Mouse (Mus musculus): ENCODE data around the gene Acmsd. TPM values are rescaled to one million over a fixed set of nuclear protein-coding genes. Genes with fewer than 3 reads are reported as not detected.
"Not testable (repeated sequence)": the region's sequence is repeated elsewhere in the genome, so short reads cannot be mapped to it uniquely, and the experiment has no call there.

Gene Acmsd
- polyA plus RNA-seq, 1 experiment from 2014 or later, result 0.13 TPM

GRCm38 (mm10) chr1:127750401-127751102 lies 21.3 kb downstream of the Acmsd start:
- 78% methylated on average over 11 of the region's 11 CpGs for WGBS
- Histone ChIP-seq H3K27ac (no peak overlapping the region), H3K4me2 (no peak overlapping the region), H3K4me3 (replicated peaks) (no peak overlapping the region), H3K9ac (replicated peaks) (no peak overlapping the region), H3K36me3 (no peaks in the 10 kb centered on the region), H3K9me3 (no peaks in the 10 kb centered on the region), H3K4me1 (replicated peaks) (no peaks in the 10 kb centered on the region), H3K27me3 (no peaks in the 10 kb centered on the region)
- no peak for ATAC-seq (ENCODE audit: insufficient number of reproducible peaks, insufficient read depth, low FRiP score, low TSS enrichment, low read depth)

DNA sequence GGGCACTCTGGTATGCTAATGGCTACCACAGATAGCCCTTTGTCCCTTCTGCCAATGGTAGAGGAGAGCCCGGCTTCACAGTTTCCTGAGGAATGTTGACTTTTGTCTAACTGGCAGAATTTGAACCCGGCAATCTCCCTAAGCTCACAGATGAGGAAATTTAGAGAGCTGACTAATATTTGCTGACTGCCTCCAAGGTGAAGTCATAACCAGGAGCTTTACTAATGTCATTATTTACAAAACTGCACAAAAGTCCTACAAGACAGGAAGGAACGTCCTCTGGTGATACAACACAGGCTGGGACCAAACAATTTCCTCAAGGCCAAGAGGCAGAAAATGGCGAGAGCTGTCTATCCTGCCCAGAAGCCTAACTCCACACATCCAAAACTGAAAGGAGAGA lies 26.6 kb downstream of the Acmsd start:
- Histone ChIP-seq H3K4me1 (replicated peaks) (no peaks in the 10 kb centered on the region), H3K27ac (no peak overlapping the region), H3K36me3 (no peaks in the 10 kb centered on the region), H3K9ac (replicated peaks) (no peak overlapping the region), H3K9me3 (no peaks in the 10 kb centered on the region), H3K4me2 (no peak overlapping the region), H3K4me3 (replicated peaks) (no peak overlapping the region), H3K27me3 (no peaks in the 10 kb centered on the region)
- ATAC-seq (ENCODE audit: insufficient number of reproducible peaks, insufficient read depth, low FRiP score, low TSS enrichment, low read depth), result no peak
- WGBS, result 84% methylated on average over 4 of the region's 4 CpGs

DNA sequence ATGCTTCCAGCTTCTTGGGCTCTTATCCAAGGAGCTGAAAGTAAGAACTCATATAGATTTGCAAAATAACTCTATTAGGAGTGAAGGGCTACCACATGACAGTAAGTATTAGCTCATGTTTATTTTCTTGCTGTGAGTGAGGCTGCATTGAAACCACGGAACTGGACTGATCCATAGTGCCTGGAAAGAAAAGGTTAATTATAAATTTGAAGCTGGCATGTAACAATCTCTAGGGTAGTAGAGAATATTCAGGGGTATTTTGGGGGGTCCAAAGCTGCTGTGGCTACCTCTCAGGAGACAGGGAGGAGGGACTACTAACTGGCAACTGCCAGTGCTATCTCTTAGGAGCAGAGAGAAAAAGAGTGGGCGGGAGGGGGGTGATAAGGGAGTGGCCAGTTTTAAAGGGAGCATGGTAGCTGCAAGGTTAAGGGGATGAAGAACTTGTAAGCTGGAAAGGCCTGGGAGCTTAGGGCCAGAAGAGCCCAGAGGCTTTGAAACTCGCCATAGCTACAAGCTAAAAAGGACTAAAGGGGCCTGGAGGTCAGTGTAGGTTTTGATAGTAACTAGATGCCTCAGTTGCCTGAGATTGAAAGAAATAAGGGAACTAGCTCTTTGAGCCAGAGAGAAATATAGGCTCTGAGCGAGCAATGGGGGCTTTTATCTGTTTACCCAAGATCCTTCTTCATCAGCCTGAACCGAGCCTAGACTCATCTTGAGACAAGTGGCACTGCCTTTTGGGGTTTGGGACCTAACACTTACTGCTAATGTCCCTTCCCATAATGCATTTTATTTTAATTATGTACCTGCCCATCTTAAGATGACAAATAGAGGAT lies 27.3 kb downstream of the Acmsd start:
- no peak overlapping the region for H3K27ac ChIP-seq

GRCm38 (mm10) chr1:127757164-127757545 lies 27.9 kb downstream of the Acmsd start:
- not testable (repeated sequence) for H3K9me3 ChIP-seq; ATAC-seq (ENCODE audit: insufficient number of reproducible peaks, insufficient read depth, low FRiP score, low TSS enrichment, low read depth); H3K4me2 ChIP-seq; H3K4me3 ChIP-seq (replicated peaks); H3K27ac ChIP-seq; H3K27me3 ChIP-seq; H3K36me3 ChIP-seq; H3K9ac ChIP-seq (replicated peaks); H3K4me1 ChIP-seq (replicated peaks)
- 94% methylated on average over 3 of the region's 3 CpGs for WGBS

More for the DNA sequence above, 27.3 kb downstream of the Acmsd start:
- Histone ChIP-seq H3K4me2 (no peak overlapping the region), H3K27me3 (no peaks in the 10 kb centered on the region), H3K4me3 (replicated peaks) (no peak overlapping the region), H3K36me3 (no peaks in the 10 kb centered on the region), H3K4me1 (replicated peaks) (no peaks in the 10 kb centered on the region), H3K9me3 (no peaks in the 10 kb centered on the region), H3K9ac (replicated peaks) (no peak overlapping the region)
- WGBS, result 69% methylated on average over 5 of the region's 5 CpGs
- no peak for ATAC-seq (ENCODE audit: insufficient number of reproducible peaks, insufficient read depth, low FRiP score, low TSS enrichment, low read depth)

- Histone ChIP-seq H3K36me3 (no peaks in the 10 kb centered on the region), H3K27me3 (no peaks in the 10 kb centered on the region), H3K4me1 (replicated peaks) (no peaks in the 10 kb centered on the region), H3K9me3 (no peaks in the 10 kb centered on the region), H3K9ac (replicated peaks) (no peak overlapping the region), H3K4me3 (replicated peaks) (no peak overlapping the region), H3K4me2 (no peak overlapping the region), H3K27ac (no peak overlapping the region)
- WGBS, result 48% methylated on average over 2 of the region's 2 CpGs
- ATAC-seq (ENCODE audit: insufficient number of reproducible peaks, insufficient read depth, low FRiP score, low TSS enrichment, low read depth), result no peak
Observed at GRCm38 (mm10) chr1:127765468-127765867, 36.3 kb downstream of the Acmsd start.

DNA sequence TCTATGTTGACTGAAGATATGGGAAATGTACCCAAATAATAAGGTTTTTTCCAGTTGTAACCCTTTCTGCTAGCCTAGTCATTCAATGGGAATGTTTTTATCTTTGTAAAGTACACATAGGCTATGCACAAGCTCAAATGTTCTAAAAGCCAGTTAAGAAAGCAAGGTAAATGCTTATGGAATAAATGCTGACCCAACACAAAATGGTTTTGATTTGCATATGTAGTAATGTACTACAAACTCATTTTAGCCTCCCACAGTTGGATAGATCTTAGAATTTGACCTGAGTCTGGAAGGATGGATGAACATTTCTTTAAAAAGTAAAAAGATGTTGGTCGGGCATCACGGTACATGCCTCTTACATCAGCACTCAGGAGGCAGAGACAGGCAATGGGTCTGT lies 37.5 kb downstream of the Acmsd start:
- Histone ChIP-seq H3K27ac (no peak overlapping the region), H3K9ac (replicated peaks) (no peak overlapping the region), H3K4me3 (replicated peaks) (no peak overlapping the region), H3K4me2 (no peak overlapping the region), H3K9me3 (no peaks in the 10 kb centered on the region), H3K27me3 (no peaks in the 10 kb centered on the region), H3K4me1 (replicated peaks) (no peaks in the 10 kb centered on the region), H3K36me3 (peaks cover under 1% of the 10 kb centered on the region; the same call in 1 of the 2 replicates)
- no peak for ATAC-seq (ENCODE audit: insufficient number of reproducible peaks, insufficient read depth, low FRiP score, low TSS enrichment, low read depth)
- 87% methylated on average over 2 of the region's 2 CpGs for WGBS

GRCm38 (mm10) chr1:127773198-127773802 lies 44.1 kb downstream of the Acmsd start:
- Histone ChIP-seq H3K27me3 (no peaks in the 10 kb centered on the region), H3K4me3 (replicated peaks) (peak overlapping the region; percentile 93), H3K9ac (replicated peaks) (peak overlapping the region; percentile 65), H3K27ac (peak overlapping the region; percentile 94), H3K4me1 (replicated peaks) (peaks cover 14% of the 10 kb centered on the region), H3K36me3 (peaks cover 11% of the 10 kb centered on the region; the same call in 1 of the 2 replicates), H3K4me2 (peak overlapping the region; percentile 73), H3K9me3 (no peaks in the 10 kb centered on the region)
- 1% methylated on average over 14 of the region's 14 CpGs for WGBS
- no peak; the same call in 1 of the 2 replicates for ATAC-seq (ENCODE audit: insufficient number of reproducible peaks, insufficient read depth, low FRiP score, low TSS enrichment, low read depth)

GRCm38 (mm10) chr1:127773803-127774500 lies 44.7 kb downstream of the Acmsd start, which contains the start of gene Ccnt2:
TSS of gene Ccnt2 (plus strand) at chr1:127774164.
- no peaks in the 10 kb centered on the region for H3K27me3 ChIP-seq
- H3K9me3 ChIP-seq, result no peaks in the 10 kb centered on the region
- H3K4me2 ChIP-seq, result peak within 1 kb of the TSS; percentile 84
- ATAC-seq (ENCODE audit: insufficient number of reproducible peaks, insufficient read depth, low FRiP score, low TSS enrichment, low read depth), result peak; percentile 98
- peaks cover 16% of the 10 kb centered on the region; the same call in 1 of the 2 replicates for H3K36me3 ChIP-seq
- H3K4me1 ChIP-seq (replicated peaks), result peaks cover 14% of the 10 kb centered on the region
- H3K4me3 ChIP-seq (replicated peaks), result peak within 1 kb of the TSS; percentile 93
- peak within 1 kb of the TSS; percentile 94 for H3K9ac ChIP-seq (replicated peaks)
- peak within 1 kb of the TSS; percentile 94 for H3K27ac ChIP-seq
- under 1% methylated on average over 63 of the region's 63 CpGs for WGBS

- Histone ChIP-seq H3K4me2 (peak overlapping the region; percentile 84), H3K9me3 (no peaks in the 10 kb centered on the region), H3K4me3 (replicated peaks) (peak overlapping the region; percentile 93), H3K9ac (replicated peaks) (peak overlapping the region; percentile 94), H3K4me1 (replicated peaks) (peaks cover 14% of the 10 kb centered on the region), H3K36me3 (peaks cover 16% of the 10 kb centered on the region; the same call in 1 of the 2 replicates), H3K27ac (peak overlapping the region; percentile 94), H3K27me3 (no peaks in the 10 kb centered on the region)
- no peak for ATAC-seq (ENCODE audit: insufficient number of reproducible peaks, insufficient read depth, low FRiP score, low TSS enrichment, low read depth)
- under 1% methylated on average over 31 of the region's 31 CpGs for WGBS
Observed at GRCm38 (mm10) chr1:127774501-127774880, 45.3 kb downstream of the Acmsd start.

DNA sequence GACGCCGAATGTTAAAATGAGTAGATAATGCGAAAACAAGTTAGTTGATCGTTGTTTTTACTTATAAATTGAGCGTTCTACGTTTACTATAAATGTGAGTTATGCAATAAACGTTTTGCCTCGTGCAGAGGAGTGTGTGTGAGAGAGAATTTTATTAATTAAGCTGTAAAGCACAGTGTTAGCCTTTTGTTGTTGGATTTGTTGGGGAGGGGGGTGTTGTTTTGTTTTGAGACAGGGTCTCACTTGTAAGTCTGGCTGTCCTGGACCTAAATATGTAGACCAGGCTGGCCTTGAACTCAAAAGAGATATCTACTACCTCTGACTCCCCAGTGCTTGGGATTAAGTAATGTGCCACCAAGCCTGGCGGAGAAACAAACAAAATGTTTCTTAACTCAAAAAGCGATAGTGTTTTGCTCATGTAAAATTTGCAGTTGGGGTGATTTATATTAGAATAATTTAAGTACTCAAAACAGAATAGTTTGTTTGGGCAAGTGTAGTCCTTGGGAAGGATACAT lies 46.0 kb downstream of the Acmsd start:
- WGBS, result 10% methylated on average over 10 of the region's 10 CpGs
- H3K27ac ChIP-seq, result no peak overlapping the region

More for the DNA sequence above, 46.0 kb downstream of the Acmsd start:
- Histone ChIP-seq H3K4me1 (replicated peaks) (peaks cover 21% of the 10 kb centered on the region), H3K9ac (replicated peaks) (peak overlapping the region; percentile 94), H3K4me2 (peak overlapping the region; percentile 84), H3K36me3 (peaks cover 16% of the 10 kb centered on the region; the same call in 1 of the 2 replicates), H3K27me3 (no peaks in the 10 kb centered on the region), H3K9me3 (no peaks in the 10 kb centered on the region), H3K4me3 (replicated peaks) (peak overlapping the region; percentile 93)
- ATAC-seq (ENCODE audit: insufficient number of reproducible peaks, insufficient read depth, low FRiP score, low TSS enrichment, low read depth), result no peak
